Mouse (Mus musculus) cerebral cortex, adult 2 months (tissue): Measurements from ENCODE around the gene Fam169b.

Source experiments
- WGBS: fragments of 180-500 bp; shearing (Covaris S2); methylation state at CpG from one replicate; pipeline ENCODE4 v1.1.7; 2018; 5-methylcytosine and 5-hydroxymethylcytosine counted together

Fam169b gene

GRCm38 (mm10) chr7:68408611-68409010, 135.0 kb downstream of the Fam169b start:
- 59% methylated on average over 5 of the region's 5 CpGs for WGBS
